Mouse (Mus musculus): ENCODE results near the gene Gm2696.
A peak's percentile ranks its signal among the peaks of the same experiment; 100 is the strongest.

Gm2696 gene

GRCm38 (mm10) chr10:77847538-77847937, 33.1 kb downstream of the Gm2696 start:
- DNase-seq (ENCODE audit: low spot score): no peak

- no peak for DNase-seq (ENCODE audit: low spot score)
Observed at GRCm38 (mm10) chr10:77852559-77852958, 38.1 kb downstream of the Gm2696 start, which contains the start of gene Gm10318. Gene Gm10318, plus strand, starts transcription at chr10:77852859.

- no peak for DNase-seq (ENCODE audit: low spot score)
Observed at GRCm38 (mm10) chr10:77861675-77862074, 47.2 kb downstream of the Gm2696 start, which contains the start of gene Gm3285. Gene Gm3285, plus strand, starts transcription at chr10:77861975.

- DNase-seq (ENCODE audit: low spot score): peak; percentile 64
Observed at GRCm38 (mm10) chr10:77864067-77864761, 49.7 kb downstream of the Gm2696 start.

GRCm38 (mm10) chr10:77864762-77865143, 50.3 kb downstream of the Gm2696 start:
- no peak for DNase-seq (ENCODE audit: low spot score)

- no peak for DNase-seq (ENCODE audit: low spot score)
Observed at GRCm38 (mm10) chr10:77867546-77867945, 53.1 kb downstream of the Gm2696 start.

- peak; percentile 62 for DNase-seq (ENCODE audit: low spot score)
Observed at GRCm38 (mm10) chr10:77869651-77870050, 55.2 kb downstream of the Gm2696 start.

- peak; percentile 35 for DNase-seq (ENCODE audit: low spot score)
Observed at GRCm38 (mm10) chr10:77878985-77879384, 64.5 kb downstream of the Gm2696 start.

- DNase-seq (ENCODE audit: low spot score): no peak
Observed at GRCm38 (mm10) chr10:77880305-77880704, 65.8 kb downstream of the Gm2696 start.

GRCm38 (mm10) chr10:77882553-77882952, 68.1 kb downstream of the Gm2696 start:
- DNase-seq (ENCODE audit: low spot score): no peak
